Comparison of ENCODE assay signal across 15 mouse cellular contexts in genomic region chr8:60864875-60865274, GRCm38 (mm10). TPM values are rescaled to one million over a fixed set of nuclear protein-coding genes. Genes with fewer than 3 reads are reported as not detected.
DNase-seq lines count a peak whose midpoint lies in the region; ATAC-seq and TF ChIP-seq lines count a peak whose summit lies in the region.
"Had no signal": no experiment of that assay in that cellular context is flagged by ENCODE, and none has a peak within 500 bp of the region (broad histone marks: within the 10 kb centered on the region; RNA-seq: fewer than 3 reads in every experiment).

No protein-coding gene starts in this region.

- TF ChIP-seq CTCF in midbrain, postnatal 0 days (IDR thresholded peaks at IDR 0.05), result no peak

- H3K9ac ChIP-seq in forebrain, embryonic 12.5 days, result no peak overlapping the region
- H3K9ac ChIP-seq in forebrain, embryonic 13.5 days, result no peak overlapping the region
- H3K9ac ChIP-seq in midbrain, embryonic 15.5 days, result no peak overlapping the region
- H3K9ac ChIP-seq in midbrain, postnatal 0 days (replicated peaks; ENCODE audit: low read length, poor library complexity, severe bottlenecking), result no peak overlapping the region
- H3K9ac ChIP-seq: embryonic facial prominence, embryonic 12.5 days; heart, embryonic 15.5 days; hindbrain, embryonic 15.5 days had no signal

- DNase-seq in midbrain, postnatal 0 days (ENCODE audit: low spot score), result no peak
- DNase-seq in 3T3-L1 (ENCODE audit: low read depth, low spot score), result peak; percentile 74
- peak; percentile 30 for DNase-seq in brain, adult 2 months (ENCODE audit: low read depth, low spot score)
- DNase-seq in right cerebral cortex, postnatal 25 days, result no peak
- no peak for DNase-seq in urinary bladder, adult 2 months (ENCODE audit: low spot score)
- DNase-seq: adrenal gland, adult 8-10 months had no signal

- H3K4me1 ChIP-seq in forebrain, embryonic 12.5 days, result no peaks in the 10 kb centered on the region
- no peaks in the 10 kb centered on the region for H3K4me1 ChIP-seq in forebrain, embryonic 13.5 days
- no peaks in the 10 kb centered on the region for H3K4me1 ChIP-seq in midbrain, embryonic 15.5 days
- no peaks in the 10 kb centered on the region for H3K4me1 ChIP-seq in midbrain, postnatal 0 days (ENCODE audit: insufficient read depth, low read length)
- H3K4me1 ChIP-seq: embryonic facial prominence, embryonic 12.5 days; hindbrain, embryonic 15.5 days had no signal

- H3K4me2 ChIP-seq in forebrain, embryonic 12.5 days, result no peak overlapping the region
- no peak overlapping the region for H3K4me2 ChIP-seq in forebrain, embryonic 13.5 days
- no peak overlapping the region for H3K4me2 ChIP-seq in midbrain, embryonic 15.5 days
- H3K4me2 ChIP-seq in midbrain, postnatal 0 days (ENCODE audit: low read depth, low read length, poor library complexity, severe bottlenecking), result no peak overlapping the region
- H3K4me2 ChIP-seq: embryonic facial prominence, embryonic 12.5 days; heart, embryonic 11.5 days; heart, embryonic 15.5 days; hindbrain, embryonic 15.5 days had no signal

- no peak overlapping the region for H3K27ac ChIP-seq in forebrain, embryonic 12.5 days
- no peak overlapping the region for H3K27ac ChIP-seq in forebrain, embryonic 13.5 days
- no peak overlapping the region for H3K27ac ChIP-seq in midbrain, embryonic 15.5 days
- H3K27ac ChIP-seq in midbrain, postnatal 0 days (ENCODE audit: low read depth, low read length), result no peak overlapping the region
- H3K27ac ChIP-seq: embryonic facial prominence, embryonic 12.5 days; heart, adult 2 months; heart, embryonic 15.5 days; hindbrain, embryonic 15.5 days had no signal

- no peaks in the 10 kb centered on the region for H3K9me3 ChIP-seq in forebrain, embryonic 12.5 days
- H3K9me3 ChIP-seq in forebrain, embryonic 13.5 days (replicated peaks), result no peaks in the 10 kb centered on the region
- H3K9me3 ChIP-seq in midbrain, embryonic 15.5 days, result no peaks in the 10 kb centered on the region
- H3K9me3 ChIP-seq in midbrain, postnatal 0 days (ENCODE audit: low read length), result no peaks in the 10 kb centered on the region
- H3K9me3 ChIP-seq: embryonic facial prominence, embryonic 12.5 days; heart, embryonic 15.5 days; hindbrain, embryonic 15.5 days had no signal

- H3K27me3 ChIP-seq in forebrain, embryonic 12.5 days, result no peaks in the 10 kb centered on the region
- no peaks in the 10 kb centered on the region for H3K27me3 ChIP-seq in forebrain, embryonic 13.5 days
- H3K27me3 ChIP-seq in midbrain, embryonic 15.5 days (replicated peaks), result no peaks in the 10 kb centered on the region
- no peaks in the 10 kb centered on the region for H3K27me3 ChIP-seq in midbrain, postnatal 0 days (ENCODE audit: insufficient read depth, low read length)
- H3K27me3 ChIP-seq: embryonic facial prominence, embryonic 12.5 days; heart, embryonic 15.5 days; hindbrain, embryonic 15.5 days had no signal

- 84% methylated on average over 6 of the region's 6 CpGs for WGBS in forebrain, embryonic 12.5 days
- 75% methylated on average over 6 of the region's 6 CpGs for WGBS in forebrain, embryonic 13.5 days
- WGBS in midbrain, embryonic 15.5 days, result 65% methylated on average over 6 of the region's 6 CpGs
- WGBS in midbrain, postnatal 0 days, result 66% methylated on average over 6 of the region's 6 CpGs

- H3K4me3 ChIP-seq in forebrain, embryonic 12.5 days (replicated peaks), result no peak overlapping the region
- no peak overlapping the region for H3K4me3 ChIP-seq in forebrain, embryonic 13.5 days
- no peak overlapping the region for H3K4me3 ChIP-seq in midbrain, embryonic 15.5 days
- no peak overlapping the region for H3K4me3 ChIP-seq in midbrain, postnatal 0 days (ENCODE audit: low read depth, low read length)
- H3K4me3 ChIP-seq: embryonic facial prominence, embryonic 12.5 days; heart, adult 2 months; heart, embryonic 15.5 days; hindbrain, embryonic 15.5 days had no signal

- ATAC-seq in forebrain, embryonic 12.5 days (ENCODE audit: low FRiP score), result 0 out of 2 replicates have a peak, but pooled peaks have one; percentile 17
- no peak for ATAC-seq in forebrain, embryonic 13.5 days
- 0 out of 2 replicates have a peak, but pooled peaks have one; percentile 31 for ATAC-seq in midbrain, embryonic 15.5 days (replicated peaks)
- ATAC-seq in midbrain, postnatal 0 days (ENCODE audit: low FRiP score), result no peak
- ATAC-seq: intestine, embryonic 16.5 days had no signal

- H3K36me3 ChIP-seq in forebrain, embryonic 12.5 days (replicated peaks), result no peaks in the 10 kb centered on the region
- no peaks in the 10 kb centered on the region for H3K36me3 ChIP-seq in forebrain, embryonic 13.5 days (ENCODE audit: poor library complexity, severe bottlenecking)
- no peaks in the 10 kb centered on the region for H3K36me3 ChIP-seq in midbrain, embryonic 15.5 days (replicated peaks)
- H3K36me3 ChIP-seq in midbrain, postnatal 0 days (ENCODE audit: insufficient read depth, low read length), result no peaks in the 10 kb centered on the region
- H3K36me3 ChIP-seq: embryonic facial prominence, embryonic 12.5 days; heart, embryonic 15.5 days; hindbrain, embryonic 15.5 days had no signal

RNA-seq across cellular contexts. Expression of gene Hpf1, which starts 25.3 kb away (rescaled TPM):
- polyA plus RNA-seq in forebrain, embryonic 12.5 days (2016; fragmentation: Nextera tagmentation; extraction: Ambion mirVana), result 137 and 141 TPM in 2 replicates
- 118 and 123 TPM in 2 replicates for polyA plus RNA-seq in forebrain, embryonic 13.5 days (2015; fragmentation: Nextera tagmentation; extraction: Ambion mirVana)
- 88.1 and 88.6 TPM in 2 replicates for polyA plus RNA-seq in midbrain, embryonic 15.5 days (2015; fragmentation: Nextera tagmentation; extraction: Ambion mirVana)
- 28.6 and 43.0 TPM in 2 replicates for total RNA-seq in midbrain, postnatal 0 days (2014; rRNA removed)
- 99.1 and 99.5 TPM in 2 replicates for polyA plus RNA-seq in midbrain, postnatal 0 days (2015; fragmentation: Nextera tagmentation; extraction: Ambion mirVana)
- 24.7 and 28.8 TPM in 2 replicates for polyA plus RNA-seq in urinary bladder, adult 2 months (2012; rRNA removed)

Comparison
In these comparisons a context has a peak if more than half of its experiments do, and no peak if none do; other contexts are left out.
1. ATAC-seq: peak in forebrain, embryonic 12.5 days (single experiment) and midbrain, embryonic 15.5 days (single experiment); none in forebrain, embryonic 13.5 days (single experiment) and midbrain, postnatal 0 days (single experiment).
2. DNase-seq: peak in 3T3-L1 (single experiment) and brain, adult 2 months (single experiment); none in midbrain, postnatal 0 days (single experiment), right cerebral cortex, postnatal 25 days (single experiment) and urinary bladder, adult 2 months (single experiment).